Mouse (Mus musculus): ENCODE data around the gene Cep126.

DNA sequence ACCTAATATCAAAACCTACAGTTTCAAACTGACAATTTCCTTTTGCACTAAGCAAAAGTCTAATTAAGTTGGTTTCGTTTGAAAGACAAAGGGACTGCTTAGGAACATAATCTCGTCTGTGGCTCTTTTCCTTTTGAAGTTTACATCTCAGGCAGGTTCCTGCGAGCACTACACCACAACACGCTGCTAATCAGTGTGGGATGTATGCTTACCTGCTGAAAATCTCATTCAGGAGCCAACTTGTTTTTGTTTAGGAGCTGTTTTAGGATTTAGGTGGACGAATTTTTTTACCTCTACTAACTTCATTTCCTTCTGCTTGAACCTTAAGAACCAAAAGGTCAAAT lies 91.1 kb downstream of the Cep126 start:
- TF ChIP-seq CTCF (IDR thresholded peaks at IDR 0.05; ENCODE audit: low read depth) (no peak), EP300 (IDR thresholded peaks at IDR 0.05; ENCODE audit: low read depth) (no peak)

Data from heart, postnatal 0 days (tissue).